Mouse (Mus musculus): ENCODE data around the gene Ddo. TPM values are rescaled to one million over a fixed set of nuclear protein-coding genes. Genes with fewer than 3 reads are reported as not detected.

Gene Ddo
- polyA plus RNA-seq, 1 experiment from 2014 or later: 0.71 TPM

GRCm38 (mm10) chr10:40675921-40676320, 46.1 kb downstream of the Ddo start:
- Histone ChIP-seq H3K4me2 (ENCODE audit: low read length) (no peak overlapping the region), H3K36me3 (ENCODE audit: control insufficient read depth, insufficient read depth) (no peaks in the 10 kb centered on the region), H3K4me3 (replicated peaks; ENCODE audit: low read length) (no peak overlapping the region), H3K9me3 (ENCODE audit: control insufficient read depth, low read length) (no peaks in the 10 kb centered on the region), H3K27ac (ENCODE audit: low read length) (no peak overlapping the region), H3K27me3 (replicated peaks; ENCODE audit: control insufficient read depth, insufficient read depth, low read length) (no peaks in the 10 kb centered on the region), H3K4me1 (replicated peaks; ENCODE audit: control insufficient read depth, insufficient read depth, low read length) (peaks cover 4% of the 10 kb centered on the region; the same call in 1 of the 2 replicates), H3K9ac (replicated peaks; ENCODE audit: low read depth, low read length) (no peak overlapping the region)
- no peak for ATAC-seq
- WGBS: 79% methylated on average over 7 of the region's 7 CpGs

- WGBS: 79% methylated on average over 3 of the region's 3 CpGs
- H3K9me3 ChIP-seq (ENCODE audit: control insufficient read depth, low read length): no peaks in the 10 kb centered on the region
- ATAC-seq: no peak
- no peaks in the 10 kb centered on the region for H3K36me3 ChIP-seq (ENCODE audit: control insufficient read depth, insufficient read depth)
- no peak overlapping the region for H3K4me3 ChIP-seq (replicated peaks; ENCODE audit: low read length)
- H3K27ac ChIP-seq (ENCODE audit: low read length): no peak overlapping the region
- H3K27me3 ChIP-seq (replicated peaks; ENCODE audit: control insufficient read depth, insufficient read depth, low read length): no peaks in the 10 kb centered on the region
- H3K9ac ChIP-seq (replicated peaks; ENCODE audit: low read depth, low read length): no peak overlapping the region
- peaks cover 16% of the 10 kb centered on the region for H3K4me1 ChIP-seq (replicated peaks; ENCODE audit: control insufficient read depth, insufficient read depth, low read length)
- no peak overlapping the region for H3K4me2 ChIP-seq (ENCODE audit: low read length)
Observed at GRCm38 (mm10) chr10:40678477-40678876, 48.7 kb downstream of the Ddo start.

DNA sequence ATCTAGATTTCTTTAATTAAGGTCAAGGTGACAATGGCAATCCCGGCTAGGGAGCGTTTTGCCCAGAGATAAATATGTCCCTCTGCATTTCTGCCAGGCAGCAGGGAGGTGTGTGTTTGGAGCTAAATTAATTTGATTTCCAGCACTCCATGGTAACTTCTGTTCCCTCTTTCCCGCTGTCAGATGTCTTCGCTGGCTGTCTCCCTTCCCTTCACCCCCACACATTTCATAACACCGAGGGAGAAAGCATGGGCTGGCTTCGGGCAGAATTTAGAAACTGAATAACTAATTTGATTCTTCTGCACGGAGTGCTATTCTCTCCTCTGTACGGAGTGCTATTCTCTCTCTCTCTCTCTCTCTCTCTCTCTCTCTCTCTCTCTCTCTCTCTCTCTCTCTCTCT, 52.7 kb downstream of the Ddo start:
- Histone ChIP-seq H3K4me3 (replicated peaks; ENCODE audit: low read length) (no peak overlapping the region), H3K4me2 (ENCODE audit: low read length) (peak overlapping the region; percentile 98), H3K4me1 (replicated peaks; ENCODE audit: control insufficient read depth, insufficient read depth, low read length) (peaks cover 16% of the 10 kb centered on the region), H3K27ac (ENCODE audit: low read length) (no peak overlapping the region), H3K36me3 (ENCODE audit: control insufficient read depth, insufficient read depth) (no peaks in the 10 kb centered on the region), H3K9ac (replicated peaks; ENCODE audit: low read depth, low read length) (no peak overlapping the region), H3K9me3 (ENCODE audit: control insufficient read depth, low read length) (no peaks in the 10 kb centered on the region), H3K27me3 (replicated peaks; ENCODE audit: control insufficient read depth, insufficient read depth, low read length) (no peaks in the 10 kb centered on the region)
- peak; percentile 60 for ATAC-seq
- WGBS: 19% methylated on average over 8 of the region's 8 CpGs

GRCm38 (mm10) chr10:40683092-40683867, 53.5 kb downstream of the Ddo start, which contains the start of gene Mettl24:
Gene Mettl24 (plus strand): TSS chr10:40683282.
- Histone ChIP-seq H3K9ac (replicated peaks; ENCODE audit: low read depth, low read length) (peak within 1 kb of the TSS; percentile 72), H3K9me3 (ENCODE audit: control insufficient read depth, low read length) (no peaks in the 10 kb centered on the region), H3K36me3 (ENCODE audit: control insufficient read depth, insufficient read depth) (no peaks in the 10 kb centered on the region), H3K4me2 (ENCODE audit: low read length) (peak within 1 kb of the TSS; percentile 98), H3K27me3 (replicated peaks; ENCODE audit: control insufficient read depth, insufficient read depth, low read length) (no peaks in the 10 kb centered on the region), H3K4me1 (replicated peaks; ENCODE audit: control insufficient read depth, insufficient read depth, low read length) (peaks cover 16% of the 10 kb centered on the region), H3K4me3 (replicated peaks; ENCODE audit: low read length) (peak within 1 kb of the TSS; percentile 56), H3K27ac (ENCODE audit: low read length) (no peak within 1 kb of the TSS; the same call in 1 of the 2 replicates)
- WGBS: under 1% methylated on average over 45 of the region's 50 CpGs
- peak; percentile 70 for ATAC-seq

- no peak overlapping the region for H3K9ac ChIP-seq (replicated peaks; ENCODE audit: low read depth, low read length)
- H3K4me2 ChIP-seq (ENCODE audit: low read length): peak overlapping the region; percentile 98
- WGBS: 57% methylated on average over 9 of the region's 9 CpGs
- no peaks in the 10 kb centered on the region for H3K36me3 ChIP-seq (ENCODE audit: control insufficient read depth, insufficient read depth)
- peak; percentile 9; the same call in 1 of the 2 replicates for ATAC-seq
- no peaks in the 10 kb centered on the region for H3K9me3 ChIP-seq (ENCODE audit: control insufficient read depth, low read length)
- no peaks in the 10 kb centered on the region for H3K27me3 ChIP-seq (replicated peaks; ENCODE audit: control insufficient read depth, insufficient read depth, low read length)
- peak overlapping the region; percentile 56; the same call in 1 of the 2 replicates for H3K4me3 ChIP-seq (replicated peaks; ENCODE audit: low read length)
- no peak overlapping the region for H3K27ac ChIP-seq (ENCODE audit: low read length)
- H3K4me1 ChIP-seq (replicated peaks; ENCODE audit: control insufficient read depth, insufficient read depth, low read length): peaks cover 16% of the 10 kb centered on the region
Observed at GRCm38 (mm10) chr10:40683868-40684253, 54.0 kb downstream of the Ddo start.

GRCm38 (mm10) chr10:40684326-40684725, 54.5 kb downstream of the Ddo start:
- Histone ChIP-seq H3K27me3 (replicated peaks; ENCODE audit: control insufficient read depth, insufficient read depth, low read length) (no peaks in the 10 kb centered on the region), H3K4me3 (replicated peaks; ENCODE audit: low read length) (no peak overlapping the region), H3K4me1 (replicated peaks; ENCODE audit: control insufficient read depth, insufficient read depth, low read length) (peaks cover 16% of the 10 kb centered on the region), H3K27ac (ENCODE audit: low read length) (no peak overlapping the region), H3K4me2 (ENCODE audit: low read length) (no peak overlapping the region), H3K9me3 (ENCODE audit: control insufficient read depth, low read length) (no peaks in the 10 kb centered on the region), H3K36me3 (ENCODE audit: control insufficient read depth, insufficient read depth) (no peaks in the 10 kb centered on the region), H3K9ac (replicated peaks; ENCODE audit: low read depth, low read length) (no peak overlapping the region)
- ATAC-seq: no peak
- 92% methylated on average over 7 of the region's 7 CpGs for WGBS

DNA sequence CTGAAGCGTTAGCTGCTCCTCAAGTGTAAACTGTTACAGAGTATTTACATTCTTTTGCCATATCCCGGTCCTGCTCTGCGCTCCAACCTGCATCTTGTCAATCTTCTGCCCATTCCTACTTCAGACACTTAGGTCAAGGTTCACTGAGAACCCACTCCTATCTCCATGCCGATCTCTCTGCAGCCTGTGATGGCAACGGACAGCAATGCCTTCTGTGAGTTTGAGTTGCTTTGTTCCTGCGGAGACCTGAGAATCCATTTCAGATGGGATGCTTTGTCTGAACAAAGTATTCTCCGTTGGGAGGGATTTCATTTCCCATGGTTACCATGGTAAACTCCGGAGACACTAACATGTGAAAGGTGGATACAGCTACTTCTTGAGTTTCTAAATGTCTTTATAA, 55.8 kb downstream of the Ddo start:
- H3K4me2 ChIP-seq (ENCODE audit: low read length): no peak overlapping the region
- no peaks in the 10 kb centered on the region for H3K27me3 ChIP-seq (replicated peaks; ENCODE audit: control insufficient read depth, insufficient read depth, low read length)
- H3K4me3 ChIP-seq (replicated peaks; ENCODE audit: low read length): no peak overlapping the region
- H3K27ac ChIP-seq (ENCODE audit: low read length): no peak overlapping the region
- no peaks in the 10 kb centered on the region; the same call in 1 of the 2 replicates for H3K9me3 ChIP-seq (ENCODE audit: control insufficient read depth, low read length)
- 64% methylated on average over 8 of the region's 8 CpGs for WGBS
- no peaks in the 10 kb centered on the region for H3K36me3 ChIP-seq (ENCODE audit: control insufficient read depth, insufficient read depth)
- H3K9ac ChIP-seq (replicated peaks; ENCODE audit: low read depth, low read length): no peak overlapping the region
- peaks cover 16% of the 10 kb centered on the region for H3K4me1 ChIP-seq (replicated peaks; ENCODE audit: control insufficient read depth, insufficient read depth, low read length)
- ATAC-seq: no peak

DNA sequence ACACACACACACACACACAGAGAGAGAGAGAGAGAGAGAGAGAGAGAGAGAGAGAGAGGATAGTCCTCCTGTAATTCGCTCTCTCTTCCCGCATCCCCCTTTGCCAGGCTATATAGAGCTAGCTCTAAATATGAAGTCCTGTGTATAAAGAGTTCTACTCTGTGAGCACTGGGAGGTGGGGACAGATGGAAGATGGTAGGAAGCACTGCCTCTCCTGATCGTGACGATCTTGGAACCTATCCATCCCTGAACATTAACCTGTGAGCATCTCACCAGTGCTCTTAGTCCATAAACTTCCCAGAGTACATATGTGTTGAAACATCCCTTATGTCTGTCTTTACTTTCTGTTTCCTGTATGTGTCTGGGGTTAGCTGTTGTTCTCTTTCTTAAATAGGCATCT, 57.2 kb downstream of the Ddo start:
- 88% methylated on average over 4 of the region's 4 CpGs for WGBS
- Histone ChIP-seq H3K9ac (replicated peaks; ENCODE audit: low read depth, low read length) (no peak overlapping the region), H3K9me3 (ENCODE audit: control insufficient read depth, low read length) (no peaks in the 10 kb centered on the region; the same call in 1 of the 2 replicates), H3K27ac (ENCODE audit: low read length) (no peak overlapping the region), H3K4me1 (replicated peaks; ENCODE audit: control insufficient read depth, insufficient read depth, low read length) (peaks cover 16% of the 10 kb centered on the region), H3K4me3 (replicated peaks; ENCODE audit: low read length) (no peak overlapping the region), H3K4me2 (ENCODE audit: low read length) (no peak overlapping the region), H3K27me3 (replicated peaks; ENCODE audit: control insufficient read depth, insufficient read depth, low read length) (no peaks in the 10 kb centered on the region), H3K36me3 (ENCODE audit: control insufficient read depth, insufficient read depth) (no peaks in the 10 kb centered on the region)
- no peak for ATAC-seq

- H3K4me3 ChIP-seq (replicated peaks; ENCODE audit: low read length): no peak overlapping the region
- H3K9ac ChIP-seq (replicated peaks; ENCODE audit: low read depth, low read length): no peak overlapping the region
- H3K27me3 ChIP-seq (replicated peaks; ENCODE audit: control insufficient read depth, insufficient read depth, low read length): no peaks in the 10 kb centered on the region
- H3K36me3 ChIP-seq (ENCODE audit: control insufficient read depth, insufficient read depth): no peaks in the 10 kb centered on the region
- no peak for ATAC-seq
- peaks cover 15% of the 10 kb centered on the region for H3K4me1 ChIP-seq (replicated peaks; ENCODE audit: control insufficient read depth, insufficient read depth, low read length)
- 77% methylated on average over 2 of the region's 2 CpGs for WGBS
- no peak overlapping the region for H3K4me2 ChIP-seq (ENCODE audit: low read length)
- no peaks in the 10 kb centered on the region; the same call in 1 of the 2 replicates for H3K9me3 ChIP-seq (ENCODE audit: control insufficient read depth, low read length)
- no peak overlapping the region for H3K27ac ChIP-seq (ENCODE audit: low read length)
Observed at GRCm38 (mm10) chr10:40687407-40687806, 57.6 kb downstream of the Ddo start.

All from forebrain, embryonic 16.5 days (tissue).